Mouse (Mus musculus) lung, embryonic 14.5 days (tissue): ENCODE results near the gene Tm9sf3. TPM values are rescaled to one million over a fixed set of nuclear protein-coding genes. Genes with fewer than 3 reads are reported as not detected.

Experiments
- ATAC-seq: fragments of 200-750 bp; cut with Nextera tagmentation; 2 replicates; pipeline ENCODE4 v1.8.0; 2017; ENCODE audit warnings: mild to moderate bottlenecking, moderate TSS enrichment, moderate library complexity; ENCODE audit not compliant: insufficient read depth
- DNase-seq: peaks from one replicate; pipeline ENCODE4 v3.0.0-alpha.2; 2015
- H3K27ac ChIP-seq: fragments of 300-500 bp; sonication (generic); 2 replicates; pipeline ENCODE4 v1.5.1; 2014; ENCODE audit warnings: low read depth, mild to moderate bottlenecking, moderate library complexity
- H3K27me3 ChIP-seq: fragments of 300-500 bp; sonication (generic); 2 replicates; pipeline ENCODE4 v1.6.1; 2014; ENCODE audit warnings: low read length, control low read depth; ENCODE audit not compliant: insufficient read depth
- H3K36me3 ChIP-seq: fragments of 300-500 bp; sonication (generic); 2 replicates; pipeline ENCODE4 v1.6.1; 2014; ENCODE audit warnings: control low read depth; ENCODE audit not compliant: insufficient read depth
- H3K4me1 ChIP-seq: fragments of 300-500 bp; sonication (generic); 2 replicates; pipeline ENCODE4 v1.6.1; 2014; ENCODE audit warnings: antibody characterized with exemption, control low read depth; ENCODE audit not compliant: insufficient read depth
- H3K4me2 ChIP-seq: fragments of 300-500 bp; sonication (generic); 2 replicates; pipeline ENCODE4 v1.6.1; 2014; ENCODE audit warnings: mild to moderate bottlenecking
- H3K4me3 ChIP-seq: fragments of 300-500 bp; sonication (generic); 2 replicates; pipeline ENCODE4 v1.5.1; 2014; ENCODE audit warnings: low read depth, low read length
- H3K9ac ChIP-seq: fragments of 300-500 bp; sonication (generic); 2 replicates; pipeline ENCODE4 v1.6.1; 2014
- H3K9me3 ChIP-seq: fragments of 300-500 bp; sonication (generic); 2 replicates; pipeline ENCODE4 v1.6.1; 2016; ENCODE audit warnings: low read depth, low read length, control low read depth
- CTCF ChIP-seq: IDR thresholded peaks from 2 replicates; pipeline ENCODE4 v1.5.1; 2016; ENCODE audit warnings: antibody characterized with exemption, low read depth
- WGBS: fragments of 180-500 bp; shearing (Covaris S2); extraction: QIAGEN DNeasy Blood & Tissue Kit; methylation state at CpG from one replicate; pipeline ENCODE4 v1.1.7; 2014; 5-methylcytosine and 5-hydroxymethylcytosine counted together
- polyA plus RNA-seq: library from polyadenylated mRNA; unstranded; fragments of >200 nt; fragmentation: Nextera tagmentation; extraction: Ambion mirVana; gene quantifications from 2 replicates; pipeline ENCODE4 v1.2.1, GENCODE M21; 2014

The Tm9sf3 gene
- polyA plus RNA-seq, 1 experiment from 2014 or later = 172 TPM

DNA sequence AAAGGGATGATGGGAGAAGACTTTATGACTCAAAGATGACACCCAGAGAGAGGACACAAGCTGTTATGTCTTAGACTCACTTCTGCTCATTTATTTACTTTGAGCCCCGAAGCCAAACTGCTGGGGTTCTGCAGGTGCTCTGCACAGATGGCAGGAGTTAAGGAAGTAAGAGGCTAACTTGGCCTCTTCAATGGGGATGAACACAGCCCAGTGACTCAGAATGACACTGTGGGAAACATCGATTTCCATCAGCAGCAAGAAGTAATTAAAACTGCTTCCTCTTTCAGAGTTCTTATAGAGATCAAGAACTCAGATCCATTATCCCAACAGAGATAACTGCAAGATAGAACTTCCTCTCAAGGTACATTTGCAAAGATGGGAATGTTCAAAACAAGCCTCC, 86.9 kb downstream of the Tm9sf3 start:
- no peaks in the 10 kb centered on the region for H3K4me1 ChIP-seq
- DNase-seq = no peak
- no peaks in the 10 kb centered on the region for H3K9me3 ChIP-seq
- no peak for TF ChIP-seq CTCF
- H3K27me3 ChIP-seq = no peaks in the 10 kb centered on the region
- ATAC-seq = no peak
- WGBS = 67% methylated on average over 2 of the region's 2 CpGs
- H3K4me2 ChIP-seq = no peak overlapping the region
- H3K27ac ChIP-seq = no peak overlapping the region
- H3K36me3 ChIP-seq = no peaks in the 10 kb centered on the region
- no peak overlapping the region for H3K4me3 ChIP-seq
- no peak overlapping the region for H3K9ac ChIP-seq

GRCm38 (mm10) chr19:41165914-41166235, 97.9 kb downstream of the Tm9sf3 start:
- H3K4me2 ChIP-seq = no peak overlapping the region
- no peak overlapping the region for H3K27ac ChIP-seq
- H3K9ac ChIP-seq = no peak overlapping the region
- no peak for ATAC-seq
- H3K4me3 ChIP-seq = no peak overlapping the region
- H3K36me3 ChIP-seq = no peaks in the 10 kb centered on the region
- 59% methylated on average over 5 of the region's 5 CpGs for WGBS
- no peaks in the 10 kb centered on the region for H3K27me3 ChIP-seq
- no peak for DNase-seq
- H3K4me1 ChIP-seq = no peaks in the 10 kb centered on the region
- TF ChIP-seq CTCF = no peak
- no peaks in the 10 kb centered on the region for H3K9me3 ChIP-seq

DNA sequence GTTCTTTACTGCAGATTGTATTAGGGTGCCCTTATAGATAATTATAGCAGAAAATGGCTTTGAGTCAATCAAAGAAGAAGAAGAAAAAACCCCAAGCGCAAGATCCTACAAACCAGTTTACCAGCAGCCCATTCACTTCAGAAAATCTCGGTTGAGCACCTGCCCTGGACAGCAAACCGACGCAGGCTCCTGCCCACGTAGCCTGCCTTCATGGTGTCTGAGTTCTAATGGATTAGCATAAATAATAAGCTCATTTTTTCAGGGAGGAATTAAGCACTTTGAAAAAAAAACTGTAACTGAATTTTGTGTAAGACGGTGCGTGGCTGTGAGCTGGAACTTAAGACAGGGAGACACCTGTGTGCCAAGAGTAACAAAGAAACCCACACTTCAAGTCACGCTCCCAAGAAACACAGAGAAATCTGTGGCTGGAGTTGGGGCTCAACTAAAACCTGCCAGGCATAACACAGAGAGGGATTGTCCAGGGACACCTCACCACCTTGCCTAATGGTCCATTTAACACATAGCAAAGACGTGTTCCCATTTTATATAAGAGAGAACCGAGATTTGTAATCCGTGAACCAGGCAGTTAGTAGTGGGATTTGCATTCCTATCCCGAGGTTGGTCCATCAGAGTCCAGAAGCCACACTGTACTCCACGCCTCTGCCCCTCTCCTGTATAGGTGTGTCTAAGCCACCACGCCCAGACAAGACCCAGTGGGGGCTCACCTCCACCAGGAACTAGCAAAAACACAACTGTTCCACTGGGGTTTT, 98.5 kb downstream of the Tm9sf3 start:
- no peak for TF ChIP-seq CTCF

GRCm38 (mm10) chr19:41164447-41165095, 99.2 kb downstream of the Tm9sf3 start:
- no peak for ATAC-seq
- H3K9ac ChIP-seq = no peak overlapping the region
- WGBS = 81% methylated on average over 10 of the region's 10 CpGs

More for the DNA sequence above, 98.5 kb downstream of the Tm9sf3 start:
- Histone ChIP-seq H3K4me3 (no peak overlapping the region), H3K4me1 (no peaks in the 10 kb centered on the region), H3K27ac (no peak overlapping the region), H3K9ac (no peak overlapping the region), H3K36me3 (no peaks in the 10 kb centered on the region), H3K27me3 (no peaks in the 10 kb centered on the region), H3K4me2 (no peak overlapping the region), H3K9me3 (no peaks in the 10 kb centered on the region)
- WGBS = 73% methylated on average over 14 of the region's 14 CpGs
- ATAC-seq (no peak), DNase-seq (no peak)

More at GRCm38 (mm10) chr19:41164447-41165095, 99.2 kb downstream of the Tm9sf3 start:
- H3K27me3 ChIP-seq = no peaks in the 10 kb centered on the region
- H3K9me3 ChIP-seq = no peaks in the 10 kb centered on the region
- no peak overlapping the region for H3K4me2 ChIP-seq
- H3K4me3 ChIP-seq = no peak overlapping the region
- no peak for DNase-seq
- no peak overlapping the region for H3K27ac ChIP-seq
- H3K36me3 ChIP-seq = no peaks in the 10 kb centered on the region
- no peak for TF ChIP-seq CTCF
- H3K4me1 ChIP-seq = no peaks in the 10 kb centered on the region

Other genes with a start within 250 kb of the Tm9sf3 start
- 0.18 TPM in 1 of 2 replicates, not detected in the other for gene Dntt, start 234.7 kb downstream of the Tm9sf3 start, polyA plus RNA-seq
- not detected in 2 replicates for gene Opalin, start 186.9 kb downstream of the Tm9sf3 start, polyA plus RNA-seq
- gene Tll2, start 57.2 kb downstream of the Tm9sf3 start, polyA plus RNA-seq = 0.05 TPM in 2 replicates
- 2.7 TPM in 2 replicates for gene Pik3ap1, start 121.1 kb upstream of the Tm9sf3 start, polyA plus RNA-seq
- gene Lcor, start 218.6 kb upstream of the Tm9sf3 start, polyA plus RNA-seq = 13.0 and 13.9 TPM in 2 replicates